Mouse (Mus musculus) erythroblast, embryonic 14.5 days (primary cell): Measurements from ENCODE around the gene N4bp1.

Source experiments
- GATA1 ChIP-seq: IDR thresholded peaks from 2 replicates; pipeline ENCODE4 v1.6.1; 2012; ENCODE audit warnings: low read length, inconsistent platforms, mixed read lengths
- TAL1 ChIP-seq: IDR thresholded peaks from 3 replicates; pipeline ENCODE4 v1.6.1; 2012; ENCODE audit warnings: low read length, inconsistent platforms, mixed read lengths

- TF ChIP-seq TAL1 (no peak), GATA1 (no peak)
Measured at GRCm38 (mm10) chr8:86884489-86885463, at the start of gene N4bp1.
